Mouse (Mus musculus): Measurements from ENCODE around the gene Bco2.

- TF ChIP-seq MAX (IDR thresholded peaks at IDR 0.05; ENCODE audit: low read length) (no peak), POLR2A (IDR thresholded peaks at IDR 0.05; ENCODE audit: control insufficient read depth in 1 of 2, insufficient read depth in 1 of 2, low read depth in 1 of 2, low read length in 2 of 2, poor library complexity in 1 of 2) (no peak)
These were observed 12.9 kb upstream of the Bco2 start for GRCm38 (mm10) chr9:50567881-50568280.

All from MEL (cell line).